Mouse (Mus musculus) ES-Bruce4 (cell line): ENCODE measurements around the gene Itga2.

Experiments used
- CTCF ChIP-seq: IDR thresholded peaks from one replicate; pipeline ENCODE4 v1.8.1; 2011; ENCODE audit warnings: low read depth, low read length
- EP300 ChIP-seq: IDR thresholded peaks from 2 replicates; pipeline ENCODE4 v1.6.1; 2011; ENCODE audit warnings: low read depth, low read length; ENCODE audit not compliant: insufficient read depth
- POLR2A ChIP-seq: IDR thresholded peaks from one replicate; pipeline ENCODE4 v1.8.1; 2011; ENCODE audit warnings: low read length; ENCODE audit not compliant: insufficient read depth

DNA sequence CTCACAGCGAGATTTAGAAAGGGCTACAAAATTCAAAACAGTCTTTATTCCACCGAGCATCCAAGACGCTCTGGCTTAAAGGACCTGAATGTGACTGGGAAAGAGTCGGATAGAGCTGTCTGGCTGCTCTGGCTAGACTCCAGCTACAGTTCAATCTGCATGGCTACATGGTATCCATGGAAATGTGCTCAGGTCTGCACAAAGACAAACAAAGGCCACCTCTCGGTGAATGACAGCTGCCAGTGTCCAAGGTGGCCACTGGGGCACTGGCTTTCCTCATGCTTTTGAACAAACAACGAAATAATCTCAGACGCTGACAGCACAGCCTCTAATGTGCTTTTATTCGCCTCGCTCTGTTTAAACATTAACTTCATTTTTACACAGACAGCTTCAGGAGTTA, 8.6 kb downstream of the Itga2 start:
- TF ChIP-seq EP300, result no peak
- TF ChIP-seq CTCF, result no peak
- TF ChIP-seq POLR2A, result no peak
